Mouse (Mus musculus) G1E (cell line): ENCODE results near the gene Foxn1.

Experiments
- CTCF ChIP-seq: IDR thresholded peaks from 2 replicates; pipeline ENCODE4 v1.5.1; 2012; ENCODE audit warnings: low read depth, low read length, inconsistent platforms, mixed read lengths
- GATA1 ChIP-seq: IDR thresholded peaks from 2 replicates; pipeline ENCODE4 v1.6.1; 2012; ENCODE audit warnings: borderline replicate concordance, low read length, inconsistent platforms, mixed read lengths
- GATA2 ChIP-seq: IDR thresholded peaks from 2 replicates; pipeline ENCODE4 v1.6.1; 2012; ENCODE audit warnings: low read depth, low read length, inconsistent platforms, borderline replicate concordance
- POLR2AphosphoS5 ChIP-seq: IDR thresholded peaks from 2 replicates; pipeline ENCODE4 v1.6.1; 2012; ENCODE audit warnings: low read depth, low read length, inconsistent platforms; ENCODE audit not compliant: insufficient replicate concordance
- TAL1 ChIP-seq: conservative IDR thresholded peaks from 2 replicates; pipeline ENCODE4 v1.6.1; 2012; ENCODE audit warnings: low read depth, low read length, inconsistent platforms, mixed read lengths

DNA sequence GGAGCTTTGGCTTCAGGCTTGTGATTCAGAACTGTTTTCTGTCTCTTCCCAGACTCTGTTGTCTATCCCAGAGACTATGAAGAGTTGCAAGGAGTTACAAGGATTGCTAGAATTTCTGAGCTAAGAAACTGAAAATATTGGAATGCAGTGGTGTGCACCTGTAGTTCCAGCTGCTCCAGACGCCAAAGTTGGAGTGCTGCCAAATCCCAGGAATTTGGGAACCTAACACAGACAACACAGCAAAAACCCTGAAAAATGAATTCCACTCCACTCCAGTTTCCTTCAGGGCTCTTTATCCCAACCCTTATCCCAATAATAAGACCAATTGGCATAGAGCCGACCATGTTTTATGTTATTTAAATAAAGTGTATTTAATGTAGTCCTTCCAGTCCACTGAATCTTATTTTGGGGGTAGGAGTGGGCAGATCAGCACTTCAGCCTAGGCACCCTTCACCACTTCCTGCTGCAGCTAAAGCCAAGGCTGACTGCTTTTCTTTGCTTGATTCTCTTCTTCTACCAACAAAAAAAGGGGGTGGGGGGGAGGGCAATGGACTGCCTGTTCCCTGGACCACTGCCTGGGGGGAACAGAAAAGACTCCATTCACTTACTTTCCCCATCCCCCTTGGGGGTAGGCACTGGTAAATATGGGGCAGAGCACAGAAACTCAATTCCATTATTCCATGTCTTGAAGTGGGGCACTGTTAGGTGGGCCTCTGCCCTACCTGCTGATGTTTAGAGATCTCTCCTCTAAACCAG is 64.1 kb downstream of the Foxn1 start:
- TF ChIP-seq TAL1 = no peak
- no peak for TF ChIP-seq CTCF
- TF ChIP-seq GATA1 = no peak
- no peak for TF ChIP-seq POLR2AphosphoS5
- no peak for TF ChIP-seq GATA2
